Mouse (Mus musculus) hindbrain, embryonic 15.5 days (tissue): ENCODE measurements at regions not wholly inside any gene's neighbourhood (a gene's known extent, or its start where the extent isn't known, plus 50 kb on each side); places are given as distances from the start of the nearest gene placed in this dataset.

ENCODE experiments used
- ATAC-seq: fragments of 200-750 bp; cut with Nextera tagmentation; 2 replicates; pipeline ENCODE4 v1.8.0; 2017; ENCODE audit warnings: low read depth, moderate number of reproducible peaks, moderate TSS enrichment; ENCODE audit not compliant: low FRiP score
- H3K27ac ChIP-seq: fragments of 300-500 bp; sonication (generic); replicated peaks from 2 replicates; pipeline ENCODE4 v1.5.1; 2015; ENCODE audit warnings: mild to moderate bottlenecking, inconsistent platforms
- H3K27me3 ChIP-seq: fragments of 300-500 bp; sonication (generic); 2 replicates; pipeline ENCODE4 v1.6.1; 2015; ENCODE audit warnings: control low read depth, inconsistent platforms
- H3K36me3 ChIP-seq: fragments of 300-500 bp; sonication (generic); 2 replicates; pipeline ENCODE4 v1.6.1; 2015; ENCODE audit warnings: control low read depth, inconsistent platforms
- H3K4me1 ChIP-seq: fragments of 300-500 bp; sonication (generic); replicated peaks from 2 replicates; pipeline ENCODE4 v1.6.1; 2015; ENCODE audit warnings: control low read depth, inconsistent platforms
- H3K4me2 ChIP-seq: fragments of 300-500 bp; sonication (generic); 2 replicates; pipeline ENCODE4 v1.6.1; 2015; ENCODE audit warnings: moderate library complexity, mild to moderate bottlenecking, inconsistent platforms
- H3K4me3 ChIP-seq: fragments of 300-500 bp; sonication (generic); 2 replicates; pipeline ENCODE4 v1.5.1; 2015; ENCODE audit warnings: mild to moderate bottlenecking, inconsistent platforms
- H3K9ac ChIP-seq: fragments of 300-500 bp; sonication (generic); 2 replicates; pipeline ENCODE4 v1.6.1; 2015; ENCODE audit warnings: inconsistent platforms
- H3K9me3 ChIP-seq: fragments of 300-500 bp; sonication (generic); 2 replicates; pipeline ENCODE4 v1.6.1; 2016; ENCODE audit warnings: control low read depth, inconsistent platforms
- WGBS: fragments of 180-500 bp; shearing (Covaris S2); methylation state at CpG from one replicate; pipeline ENCODE4 v1.1.7; 2015; 5-methylcytosine and 5-hydroxymethylcytosine counted together

GRCm38 (mm10) chr3:37779867-37780475 is 55.7 kb upstream of the Gm5148 start:
- H3K36me3 ChIP-seq: no peaks in the 10 kb centered on the region
- H3K4me3 ChIP-seq: no peak overlapping the region
- no peak for ATAC-seq
- no peak overlapping the region for H3K27ac ChIP-seq
- no peak overlapping the region for H3K9ac ChIP-seq
- no peaks in the 10 kb centered on the region for H3K9me3 ChIP-seq
- H3K4me1 ChIP-seq: no peaks in the 10 kb centered on the region
- H3K27me3 ChIP-seq: no peaks in the 10 kb centered on the region
- no peak overlapping the region for H3K4me2 ChIP-seq
- 27% methylated on average over 11 of the region's 11 CpGs for WGBS

GRCm38 (mm10) chr3:37778386-37778785 is 54.1 kb upstream of the Gm5148 start:
- Histone ChIP-seq H3K36me3 (no peaks in the 10 kb centered on the region), H3K27ac (no peak overlapping the region), H3K9me3 (no peaks in the 10 kb centered on the region), H3K4me3 (no peak overlapping the region), H3K27me3 (no peaks in the 10 kb centered on the region), H3K9ac (no peak overlapping the region), H3K4me1 (no peaks in the 10 kb centered on the region), H3K4me2 (no peak overlapping the region)
- ATAC-seq: no peak
- 95% methylated on average over 7 of the region's 7 CpGs for WGBS

GRCm38 (mm10) chr3:37776224-37776623 is 51.9 kb upstream of the Gm5148 start:
- H3K27me3 ChIP-seq: no peaks in the 10 kb centered on the region

More at GRCm38 (mm10) chr3:37776224-37776623, 51.9 kb upstream of the Gm5148 start:
- Histone ChIP-seq H3K27ac (no peak overlapping the region), H3K4me3 (no peak overlapping the region), H3K9ac (no peak overlapping the region), H3K4me2 (no peak overlapping the region), H3K9me3 (no peaks in the 10 kb centered on the region), H3K4me1 (no peaks in the 10 kb centered on the region), H3K36me3 (no peaks in the 10 kb centered on the region)
- no peak for ATAC-seq
- 35% methylated on average over 4 of the region's 4 CpGs for WGBS
